10 mouse cellular contexts compared by ENCODE assay signal in the genomic region with DNA sequence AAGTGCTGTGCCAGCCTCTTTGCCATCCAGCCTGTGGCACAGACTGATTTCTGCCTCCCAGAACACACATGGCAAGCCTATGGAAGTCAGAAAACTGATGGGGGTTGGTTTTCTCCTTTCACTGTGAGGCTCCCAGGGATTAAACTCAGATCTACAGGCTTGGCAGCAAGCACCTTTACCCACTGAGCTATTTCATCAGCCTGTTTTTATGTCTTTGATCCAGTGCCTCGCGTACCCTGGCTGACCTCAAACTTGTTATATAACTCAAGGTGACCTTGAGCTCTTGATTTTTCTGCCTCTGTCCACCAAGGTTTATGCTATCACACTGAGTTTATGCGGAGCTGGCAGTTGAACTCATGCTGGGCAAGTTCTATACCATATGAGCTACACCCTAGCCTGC. TPM values are rescaled to one million over a fixed set of nuclear protein-coding genes. Genes with fewer than 3 reads are reported as not detected.
DNase-seq lines count a peak whose midpoint lies in the region; ATAC-seq and TF ChIP-seq lines count a peak whose summit lies in the region.
"Had no signal": no experiment of that assay in that cellular context is flagged by ENCODE, and none has a peak within 500 bp of the region (broad histone marks: within the 10 kb centered on the region; RNA-seq: fewer than 3 reads in every experiment).

No protein-coding gene starts in this region.

- H3K4me2 ChIP-seq in hindbrain, embryonic 13.5 days: no peak overlapping the region
- H3K4me2 ChIP-seq in hindbrain, postnatal 0 days (ENCODE audit: low read depth, low read length): no peak overlapping the region
- H3K4me2 ChIP-seq: heart, embryonic 13.5 days had no signal

- no peaks in the 10 kb centered on the region for H3K36me3 ChIP-seq in hindbrain, embryonic 13.5 days
- H3K36me3 ChIP-seq in hindbrain, postnatal 0 days (ENCODE audit: insufficient read depth, low read length): no peaks in the 10 kb centered on the region
- H3K36me3 ChIP-seq: heart, embryonic 13.5 days had no signal

- H3K27me3 ChIP-seq in hindbrain, embryonic 13.5 days: no peaks in the 10 kb centered on the region
- no peaks in the 10 kb centered on the region for H3K27me3 ChIP-seq in hindbrain, postnatal 0 days (ENCODE audit: insufficient read depth, low read length)
- H3K27me3 ChIP-seq: heart, embryonic 13.5 days had no signal

- no peak overlapping the region for H3K4me3 ChIP-seq in hindbrain, embryonic 13.5 days
- no peak overlapping the region for H3K4me3 ChIP-seq in hindbrain, postnatal 0 days (ENCODE audit: low read length)
- H3K4me3 ChIP-seq: heart, embryonic 13.5 days had no signal

- H3K9ac ChIP-seq in hindbrain, embryonic 13.5 days: no peak overlapping the region
- no peak overlapping the region for H3K9ac ChIP-seq in hindbrain, postnatal 0 days (replicated peaks; ENCODE audit: low read length)
- H3K9ac ChIP-seq: heart, embryonic 13.5 days had no signal

- peaks cover 35% of the 10 kb centered on the region for H3K9me3 ChIP-seq in hindbrain, embryonic 13.5 days
- H3K9me3 ChIP-seq in hindbrain, postnatal 0 days (ENCODE audit: low read length): peaks cover 52% of the 10 kb centered on the region

- 42% methylated on average over 3 of the region's 3 CpGs for WGBS in hindbrain, embryonic 13.5 days
- WGBS in hindbrain, postnatal 0 days: 41% methylated on average over 3 of the region's 3 CpGs

- DNase-seq in adrenal gland, postnatal 36 days: peak; percentile 30 to 32
- DNase-seq in adrenal gland, postnatal 4 days (ENCODE audit: low spot score in 2 of 2): no peak
- DNase-seq in hindbrain, postnatal 0 days (ENCODE audit: low spot score): no peak
- peak; percentile 79 for DNase-seq in R1 (ENCODE audit: low read depth, low spot score)
- DNase-seq in right cerebral cortex, postnatal 25 days: no peak
- DNase-seq in MN1 (ENCODE audit: low spot score): no peak
- DNase-seq: kidney, postnatal 4 days had no signal

- ATAC-seq in hindbrain, embryonic 13.5 days (ENCODE audit: low FRiP score): 0 out of 2 replicates have a peak, but pooled peaks have one; percentile 9
- no peak for ATAC-seq in hindbrain, postnatal 0 days
- peak; percentile 29; the same call in 1 of the 2 replicates for ATAC-seq in megakaryocyte-erythroid progenitor cell, adult 5-6 weeks (replicated peaks; ENCODE audit: low FRiP score, low TSS enrichment, poor library complexity, severe bottlenecking)

- no peak overlapping the region for H3K27ac ChIP-seq in hindbrain, embryonic 13.5 days
- no peak overlapping the region for H3K27ac ChIP-seq in hindbrain, postnatal 0 days
- H3K27ac ChIP-seq: heart, embryonic 13.5 days had no signal

- H3K4me1 ChIP-seq in hindbrain, embryonic 13.5 days (replicated peaks): no peaks in the 10 kb centered on the region
- no peaks in the 10 kb centered on the region for H3K4me1 ChIP-seq in hindbrain, postnatal 0 days (ENCODE audit: insufficient read depth, low read length)
- H3K4me1 ChIP-seq: heart, embryonic 13.5 days had no signal

- no peak for TF ChIP-seq CTCF in hindbrain, postnatal 0 days (IDR thresholded peaks at IDR 0.05; ENCODE audit: low read depth)

RNA-seq across cellular contexts. Expression of a gene that starts 59.2 kb away (rescaled TPM):
- total RNA-seq in adrenal gland, postnatal 36 days (2021): 10 to 100 TPM; 13.2 to 16.9 TPM
- 10 to 100 TPM; 11.1 to 11.5 TPM for total RNA-seq in adrenal gland, postnatal 4 days (2021)
- polyA plus RNA-seq in hindbrain, embryonic 13.5 days (2015; fragmentation: Nextera tagmentation; extraction: Ambion mirVana): 3.4 and 4.8 TPM in 2 replicates
- 1.2 and 3.3 TPM in 2 replicates for total RNA-seq in hindbrain, postnatal 0 days (2014; rRNA removed)
- 4.1 and 4.6 TPM in 2 replicates for polyA plus RNA-seq in hindbrain, postnatal 0 days (2015; fragmentation: Nextera tagmentation; extraction: Ambion mirVana)
- 22.2 and 29.1 TPM in 2 replicates for total RNA-seq in megakaryocyte-erythroid progenitor cell, adult 5-6 weeks (2014; fragmentation: Nextera tagmentation)
- total RNA-seq in megakaryocyte-erythroid progenitor cell, adult 5-6 weeks (2017): 11.0 and 13.2 TPM in 2 replicates

Comparison
In these comparisons a context has a peak if more than half of its experiments do, and no peak if none do; other contexts are left out.
1. DNase-seq: peak in adrenal gland, postnatal 36 days (2 of 2) and R1 (single experiment); none in adrenal gland, postnatal 4 days (0 of 2), hindbrain, postnatal 0 days (single experiment), right cerebral cortex, postnatal 25 days (single experiment) and MN1 (single experiment).